Mouse (Mus musculus) central nervous system, embryonic 14 days (tissue): ENCODE measurements around the gene Tas2r130. TPM values are rescaled to one million over a fixed set of nuclear protein-coding genes. Genes with fewer than 3 reads are reported as not detected.

ENCODE experiments used
- polyA plus RNA-seq: library from polyadenylated mRNA; depleted of rRNA; stranded (reverse); fragments of >200 nt; gene quantifications from 2 replicates; pipeline ENCODE4 v1.2.3, GENCODE M21; 2012; rRNA removed

Gene Tas2r130
- polyA plus RNA-seq, result not detected in 2 replicates

GRCm38 (mm10) chr6:131630812-131631211, at the start of gene Tas2r130:
TSS of gene Tas2r130 (minus strand) at chr6:131630912.

GRCm38 (mm10) chr6:131678786-131679185, 48.1 kb upstream of the Tas2r130 start, which contains the start of gene Tas2r106:
TSS of gene Tas2r106 (minus strand) at chr6:131678886.

GRCm38 (mm10) chr6:131660049-131660448, 29.3 kb upstream of the Tas2r130 start, which contains the start of gene Tas2r107:
TSS of gene Tas2r107 (minus strand) at chr6:131660149.

Other genes with a start within 250 kb of the Tas2r130 start
- 111 and 123 TPM in 2 replicates for gene Ybx3, start 242.4 kb downstream of the Tas2r130 start, polyA plus RNA-seq
- not detected in 2 replicates for gene 5430401F13Rik, start 144.5 kb downstream of the Tas2r130 start, polyA plus RNA-seq
- gene Gm6619, start 144.5 kb downstream of the Tas2r130 start, polyA plus RNA-seq, result not detected in 2 replicates
- not detected in 2 replicates for gene Tas2r107, start 29.2 kb upstream of the Tas2r130 start, polyA plus RNA-seq
- gene Tas2r106, start 48.0 kb upstream of the Tas2r130 start, polyA plus RNA-seq, result not detected in 2 replicates
- not detected in 2 replicates for gene Tas2r104, start 54.8 kb upstream of the Tas2r130 start, polyA plus RNA-seq
- gene Tas2r105, start 56.6 kb upstream of the Tas2r130 start, polyA plus RNA-seq, result not detected in 2 replicates
- gene Tas2r114, start 59.2 kb upstream of the Tas2r130 start, polyA plus RNA-seq, result not detected in 2 replicates